Mouse (Mus musculus): Measurements from ENCODE around the gene Dgat2l6.

DNA sequence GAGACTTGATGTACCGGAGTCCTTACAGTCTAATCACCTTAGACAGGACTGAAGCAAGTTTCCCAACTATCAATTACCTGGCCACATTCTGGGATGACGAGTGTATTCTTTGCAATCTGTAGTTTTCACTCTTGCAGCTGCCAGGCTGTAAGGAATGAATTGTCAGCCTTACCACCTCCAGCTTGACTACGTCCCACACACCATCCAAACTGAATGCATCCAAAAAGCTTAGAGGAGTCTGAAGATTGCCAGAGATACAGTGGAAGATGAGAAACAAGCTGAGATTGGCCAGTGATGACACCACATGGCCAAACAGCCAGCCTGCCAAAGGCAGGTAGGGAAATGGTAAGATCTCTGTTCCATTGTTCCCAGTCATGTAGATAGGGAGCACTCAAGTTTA is 41.1 kb downstream of the Dgat2l6 start:
- TF ChIP-seq CTCF (IDR thresholded peaks at IDR 0.05; ENCODE audit: extremely low read depth, insufficient read depth, insufficient read length, insufficient replicate concordance) (no peak), POLR2A (IDR thresholded peaks at IDR 0.05; ENCODE audit: low read depth, low read length) (no peak)

Measured in spleen, adult 2 months (tissue).